Mouse (Mus musculus) forebrain, embryonic 13.5 days (tissue): ENCODE measurements around the gene Rabepk. TPM values are rescaled to one million over a fixed set of nuclear protein-coding genes. Genes with fewer than 3 reads are reported as not detected.

Experiments
- polyA plus RNA-seq: library from polyadenylated mRNA; unstranded; fragments of >200 nt; fragmentation: Nextera tagmentation; extraction: Ambion mirVana; gene quantifications from 2 replicates; pipeline ENCODE4 v1.2.1, GENCODE M21; 2015

Gene Rabepk
- polyA plus RNA-seq, 1 experiment from 2014 or later = 29.8 TPM

Other genes with a start within 250 kb of the Rabepk start
- 112 and 123 TPM in 2 replicates for gene Gapvd1, start 44.7 kb downstream of the Rabepk start, polyA plus RNA-seq
- gene Hspa5, start 27.9 kb downstream of the Rabepk start, polyA plus RNA-seq = 424 and 446 TPM in 2 replicates
- gene Fbxw2, start 26.4 kb upstream of the Rabepk start, polyA plus RNA-seq = 86.8 and 103 TPM in 2 replicates
- 0.10 TPM in 1 of 2 replicates, not detected in the other for gene Gm34653, start 33.1 kb upstream of the Rabepk start, polyA plus RNA-seq
- 0.08 TPM in 1 of 2 replicates, not detected in the other for gene Cutal, start 74.5 kb upstream of the Rabepk start, polyA plus RNA-seq
- 101 and 109 TPM in 2 replicates for gene Psmd5, start 75.1 kb upstream of the Rabepk start, polyA plus RNA-seq
- 4.2 and 4.5 TPM in 2 replicates for gene Phf19, start 114.1 kb upstream of the Rabepk start, polyA plus RNA-seq
- 0.13 and 0.34 TPM in 2 replicates for gene Traf1, start 161.9 kb upstream of the Rabepk start, polyA plus RNA-seq